Mouse (Mus musculus) cerebral cortex, adult 2 months (tissue): ENCODE results near the gene Tpcn2.

Experiments
- WGBS: fragments of 180-500 bp; shearing (Covaris S2); methylation state at CpG from one replicate; pipeline ENCODE4 v1.1.7; 2018; 5-methylcytosine and 5-hydroxymethylcytosine counted together

Gene Tpcn2

DNA sequence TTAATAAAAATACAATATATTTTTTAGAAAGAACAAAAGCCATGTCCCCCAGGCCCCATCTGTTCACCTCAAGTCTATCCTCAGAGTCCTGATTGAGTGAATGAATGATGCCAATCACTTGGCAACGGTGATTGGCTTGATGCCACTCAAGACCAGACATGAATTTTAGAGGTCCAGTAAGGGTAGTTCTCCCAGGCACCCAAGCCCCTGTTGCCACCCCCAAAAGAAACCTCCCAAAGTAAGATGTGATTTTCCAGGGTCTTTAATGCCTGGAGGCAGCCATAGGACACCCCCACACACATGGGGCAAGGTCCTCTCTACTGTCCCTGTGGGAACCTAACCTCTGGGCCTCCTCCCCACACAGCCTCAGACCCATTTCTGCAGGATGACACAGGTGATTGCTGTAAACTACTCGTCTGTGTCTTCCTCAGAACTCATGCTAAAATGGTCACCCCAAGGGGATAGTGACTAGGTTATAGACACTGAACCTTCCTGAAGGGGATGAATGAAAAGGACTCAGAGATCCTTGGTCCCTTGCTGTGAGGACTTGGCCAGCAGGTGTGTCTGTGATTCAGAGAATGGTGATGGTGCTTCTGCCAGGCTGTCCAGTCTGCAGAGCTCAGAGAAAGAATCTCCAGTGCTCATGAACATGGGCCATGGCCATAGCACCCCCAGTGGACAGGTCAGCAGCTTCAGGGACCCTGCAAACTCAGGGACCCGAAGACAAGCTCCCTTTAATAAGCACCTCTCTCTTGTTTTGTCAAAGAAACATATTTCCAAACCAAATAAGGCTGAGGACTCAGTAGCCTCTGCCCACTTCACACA is 15.1 kb upstream of the Tpcn2 start:
- WGBS = 59% methylated on average over 3 of the region's 3 CpGs

DNA sequence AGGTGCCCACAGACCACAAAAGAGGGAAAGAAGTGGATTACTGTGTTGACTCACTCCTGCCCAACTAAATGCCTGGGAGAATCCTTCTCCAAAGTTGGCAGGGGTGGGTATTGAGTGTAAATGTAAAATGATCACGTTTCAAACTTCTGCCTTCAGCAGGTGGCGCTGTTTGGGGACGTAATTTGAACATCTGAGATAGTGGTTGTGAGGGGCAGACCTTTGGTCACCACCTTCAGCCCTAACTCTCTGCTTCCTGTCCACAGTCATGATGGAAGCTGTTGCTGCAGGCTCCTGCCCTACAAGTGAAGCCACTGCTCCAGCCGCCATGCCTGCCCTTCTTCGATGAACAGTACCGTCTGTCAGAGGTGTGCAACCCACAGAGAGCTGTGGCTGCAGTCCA is 10.0 kb upstream of the Tpcn2 start:
- 47% methylated on average over 6 of the region's 6 CpGs for WGBS

DNA sequence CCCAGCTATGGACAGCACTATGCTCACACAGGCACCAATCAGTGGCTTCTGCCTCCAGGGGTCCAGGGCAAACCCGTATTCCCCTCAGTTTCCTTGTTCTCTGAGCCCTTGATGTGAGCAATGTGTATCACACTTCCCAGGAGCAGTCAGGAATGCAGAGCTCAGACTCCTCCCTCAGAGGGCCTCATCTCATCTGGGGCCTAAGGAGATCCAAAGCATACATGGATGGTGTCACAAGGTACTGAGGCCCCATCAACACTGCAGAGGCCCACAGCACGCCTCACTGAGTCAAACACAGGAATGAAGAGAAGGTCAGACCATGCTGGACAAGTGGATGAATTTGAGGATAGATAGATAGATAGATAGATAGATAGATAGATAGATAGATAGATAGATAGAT is 8.9 kb upstream of the Tpcn2 start:
- 86% methylated on average over 2 of the region's 2 CpGs for WGBS

DNA sequence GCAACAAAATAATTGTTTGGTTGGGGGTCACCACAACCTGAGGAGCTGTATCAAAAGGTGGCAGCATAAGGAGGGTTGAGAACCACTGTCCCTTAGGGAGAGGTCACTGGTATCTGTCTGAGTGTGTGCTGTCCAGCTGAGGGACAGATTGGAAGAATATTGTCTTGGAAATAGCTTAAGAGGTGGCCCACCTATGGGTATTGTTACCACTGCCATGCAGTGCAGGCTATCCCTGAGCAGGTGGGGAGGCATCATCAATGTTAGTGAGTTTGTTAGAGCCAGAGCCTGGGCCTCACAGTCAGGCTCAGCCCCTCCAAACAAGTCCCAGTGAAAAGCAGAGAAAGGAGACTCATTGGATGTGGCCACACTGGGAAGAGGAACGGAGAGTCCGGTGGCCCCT is 8.0 kb upstream of the Tpcn2 start:
- WGBS = 92% methylated on average over 2 of the region's 2 CpGs

DNA sequence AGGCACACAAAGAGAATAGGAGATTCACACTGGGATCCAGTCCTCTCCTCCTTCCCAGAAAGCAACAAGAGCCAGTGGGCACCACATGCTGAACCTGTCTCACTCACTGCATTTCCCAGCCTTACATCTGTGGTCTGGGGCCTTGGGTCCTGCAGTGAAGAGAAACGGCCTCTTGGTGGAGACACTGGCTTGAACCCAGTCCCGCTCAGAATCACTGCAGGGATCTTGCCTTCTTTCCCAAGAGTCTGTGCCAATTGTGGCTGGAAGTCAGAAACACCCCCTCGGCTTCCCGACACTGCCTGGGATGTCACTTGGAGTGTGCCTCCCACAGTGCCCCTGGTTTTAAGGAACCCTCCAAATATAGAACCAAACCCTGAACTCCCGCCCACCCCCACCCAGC is 5.5 kb upstream of the Tpcn2 start:
- WGBS = 22% methylated on average over 5 of the region's 5 CpGs

DNA sequence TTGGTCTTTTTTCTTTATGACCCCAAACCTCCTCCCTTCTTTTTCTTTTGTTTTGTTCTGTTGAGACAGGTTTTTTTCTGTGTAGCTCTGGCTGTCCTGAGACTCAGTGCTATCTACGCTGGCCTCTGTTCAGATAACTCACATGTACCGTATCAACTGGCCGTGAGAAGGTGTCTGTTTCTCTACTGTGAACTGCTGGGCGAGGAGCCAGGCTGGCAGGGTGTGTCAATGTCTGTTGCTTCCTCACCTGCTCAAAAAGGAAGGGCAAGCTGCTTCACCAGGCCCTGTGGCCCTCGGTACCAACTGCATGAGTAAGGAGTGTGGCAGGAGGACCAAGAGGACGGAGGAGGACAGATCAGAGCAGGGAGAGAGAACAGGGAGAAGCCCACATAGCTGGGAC is 3.6 kb upstream of the Tpcn2 start:
- 84% methylated on average over 6 of the region's 6 CpGs for WGBS

DNA sequence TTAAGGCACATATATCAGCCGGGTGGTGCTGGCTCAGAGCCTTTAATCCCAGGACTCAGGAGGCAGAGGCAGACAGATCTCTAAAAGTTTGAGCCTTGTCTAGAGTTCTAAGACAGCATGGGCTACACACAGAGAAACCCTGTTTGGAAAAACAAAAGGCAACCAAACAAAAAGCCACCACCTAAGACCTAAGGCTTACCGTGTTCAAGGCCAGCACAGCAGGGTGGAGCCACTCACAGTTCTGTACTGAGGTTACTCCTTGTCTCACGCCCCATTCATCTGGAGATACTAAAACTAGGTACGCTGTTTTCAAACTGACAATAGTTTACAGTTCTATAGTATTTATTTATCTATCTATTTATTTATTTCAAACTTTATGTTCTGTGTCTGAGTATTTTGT is 1.7 kb upstream of the Tpcn2 start:
- WGBS = 90% methylated on average over 4 of the region's 4 CpGs

DNA sequence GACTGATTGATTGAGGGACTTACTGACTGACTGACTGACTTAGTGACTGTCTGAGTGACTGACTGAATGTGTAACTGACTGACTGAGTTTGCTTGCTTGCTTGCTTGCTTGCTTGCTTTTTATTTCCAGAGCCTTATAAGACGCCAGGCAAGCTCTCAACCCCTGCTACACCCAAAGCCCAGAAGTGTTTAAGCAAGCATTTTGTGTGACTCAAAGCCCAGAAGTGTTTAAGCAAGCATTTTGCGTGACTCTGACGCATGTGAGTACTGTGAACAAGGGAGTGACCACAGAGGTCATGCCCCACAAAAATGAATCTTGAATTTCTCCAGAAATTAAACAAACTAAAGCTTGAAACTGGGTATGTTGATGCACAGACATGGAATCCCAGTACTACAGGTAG is 482 bp upstream of the Tpcn2 start:
- 52% methylated on average over 3 of the region's 3 CpGs for WGBS

DNA sequence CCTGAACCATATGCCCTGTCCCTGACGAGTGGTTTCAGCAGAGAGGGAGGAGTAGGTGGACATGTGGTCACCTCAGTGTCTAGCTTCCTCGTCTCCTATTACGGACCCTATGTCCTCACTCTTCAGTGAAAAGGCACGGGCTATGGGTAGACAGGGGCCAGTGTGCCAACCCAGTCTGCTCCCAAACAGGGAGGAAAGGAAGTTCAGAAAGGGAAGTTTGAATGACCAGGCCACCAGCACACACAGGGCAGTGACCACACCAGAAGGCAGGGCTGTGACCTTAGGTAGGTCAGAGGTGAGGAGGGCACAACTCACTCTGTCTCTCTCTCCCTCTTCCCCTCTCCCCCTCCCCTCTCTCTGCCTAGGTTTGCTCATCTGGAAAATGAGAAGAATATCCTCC is 770 bp downstream of the Tpcn2 start:
- WGBS = 70% methylated on average over 4 of the region's 4 CpGs

DNA sequence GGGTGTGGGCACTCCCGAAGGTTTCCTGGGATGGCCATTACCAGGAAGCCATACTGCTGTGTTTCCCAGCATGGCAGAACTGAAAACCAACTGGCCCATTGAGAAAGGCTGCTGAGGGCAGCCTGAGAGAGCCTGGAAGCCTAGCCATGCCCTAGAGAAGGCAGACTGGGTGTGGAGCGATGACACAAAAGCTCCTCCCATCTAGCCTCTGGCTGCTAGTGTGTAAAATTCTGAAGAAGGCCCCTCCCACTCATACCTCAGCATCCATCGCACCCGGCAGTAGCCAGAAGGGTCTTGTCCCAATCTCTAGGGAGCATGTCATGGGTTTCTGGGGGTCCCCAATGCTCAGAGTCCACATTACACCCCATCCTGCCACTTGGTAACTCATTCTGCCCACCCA is 2.4 kb downstream of the Tpcn2 start:
- WGBS = 91% methylated on average over 4 of the region's 4 CpGs

DNA sequence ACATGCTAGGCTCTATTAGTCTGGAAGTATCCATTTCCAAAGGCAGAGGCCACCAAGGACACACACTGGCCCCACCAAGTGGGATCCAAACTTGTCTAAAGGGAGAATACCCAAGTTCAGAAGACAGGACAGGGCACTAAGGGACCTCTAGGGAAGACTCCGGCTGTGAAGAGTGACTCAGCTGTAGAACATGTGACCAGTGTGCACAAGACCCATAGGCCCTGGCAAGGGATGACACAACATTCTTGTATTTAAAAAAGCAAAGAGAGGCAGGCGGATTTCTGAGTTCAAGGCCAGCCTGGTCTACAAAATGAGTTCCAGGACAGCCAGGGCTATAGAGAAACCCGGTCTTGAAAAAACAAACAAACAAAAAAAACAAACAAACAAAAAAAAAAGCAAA is 8.3 kb downstream of the Tpcn2 start:
- 92% methylated on average over 3 of the region's 3 CpGs for WGBS

DNA sequence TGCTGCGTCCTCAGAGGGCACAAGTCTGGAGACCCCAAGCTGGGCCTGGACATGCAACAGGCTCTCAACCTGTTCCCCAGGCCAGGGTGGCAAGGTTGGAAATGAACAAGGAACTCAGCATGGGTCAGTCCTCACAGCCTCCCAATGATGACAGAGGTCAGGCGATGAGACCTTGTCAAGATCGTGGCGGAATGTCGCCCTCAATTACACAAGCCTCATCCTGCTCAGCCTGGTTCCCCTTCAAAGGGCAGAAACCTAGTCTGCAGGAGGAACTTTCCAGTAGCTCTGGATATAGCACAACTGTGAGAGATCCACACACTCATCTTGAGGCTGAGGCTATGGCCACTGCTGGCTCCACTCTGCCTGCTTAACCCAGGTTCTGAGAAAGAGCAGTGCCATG is 12.9 kb downstream of the Tpcn2 start:
- 96% methylated on average over 5 of the region's 5 CpGs for WGBS

DNA sequence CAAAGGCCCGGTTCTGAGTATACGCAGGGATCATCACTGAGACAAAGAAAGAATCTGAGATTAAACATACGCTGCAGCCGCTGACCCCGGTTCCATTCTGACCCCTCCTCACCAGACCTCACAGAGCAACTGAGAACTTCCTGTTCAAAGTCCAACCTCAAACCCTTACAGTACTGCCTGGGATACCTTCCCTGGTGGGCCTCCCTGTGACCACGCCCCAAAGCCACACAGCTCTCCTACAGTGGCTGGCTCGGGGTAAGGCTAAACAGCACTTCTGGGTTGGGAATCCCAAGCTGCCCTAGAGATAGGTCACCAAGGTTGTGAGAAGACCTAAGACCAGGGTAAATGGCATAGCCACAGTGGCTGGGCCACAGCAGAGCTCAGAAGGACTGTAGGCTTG is 14.9 kb downstream of the Tpcn2 start:
- WGBS = 97% methylated on average over 7 of the region's 7 CpGs

DNA sequence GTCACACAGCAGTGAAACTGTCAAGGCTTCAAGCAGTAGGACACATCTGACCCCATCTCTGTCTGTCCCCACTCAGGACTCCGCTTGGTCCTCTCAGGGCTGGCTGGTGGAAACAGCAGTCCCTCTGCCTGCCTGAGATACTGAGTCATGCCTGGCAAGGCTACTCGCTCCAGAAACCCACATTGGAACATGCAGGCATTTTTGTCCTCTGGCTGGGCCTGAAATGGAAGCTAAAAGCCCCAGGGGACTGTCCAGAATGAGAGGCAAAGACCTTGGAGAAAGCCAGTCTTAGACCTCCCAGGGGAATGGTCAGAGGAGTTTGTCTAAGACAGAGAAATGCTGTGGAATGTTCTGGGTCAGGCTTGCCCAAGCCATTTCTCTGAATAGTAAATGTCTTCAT is 17.8 kb downstream of the Tpcn2 start:
- 58% methylated on average over 2 of the region's 2 CpGs for WGBS

DNA sequence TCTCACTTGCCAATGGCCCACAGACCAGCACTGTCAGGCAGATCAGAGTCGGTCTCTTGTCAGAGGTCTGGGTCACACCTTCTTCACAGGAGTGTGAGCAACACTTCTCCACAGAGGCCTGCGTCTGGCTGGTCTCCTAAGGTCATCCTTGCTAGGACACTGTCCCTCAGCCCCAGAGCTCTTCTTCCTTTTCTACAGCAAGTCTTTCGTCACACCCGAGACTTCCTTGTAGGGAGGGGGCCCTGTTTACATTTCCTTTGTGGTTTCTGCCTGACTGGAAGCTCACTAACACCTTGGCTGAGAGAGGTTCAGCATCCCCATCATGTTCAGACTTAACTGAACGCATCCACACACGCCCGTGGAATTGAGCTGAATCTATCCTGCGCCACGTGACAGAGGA is 19.6 kb downstream of the Tpcn2 start:
- WGBS = 88% methylated on average over 9 of the region's 9 CpGs

DNA sequence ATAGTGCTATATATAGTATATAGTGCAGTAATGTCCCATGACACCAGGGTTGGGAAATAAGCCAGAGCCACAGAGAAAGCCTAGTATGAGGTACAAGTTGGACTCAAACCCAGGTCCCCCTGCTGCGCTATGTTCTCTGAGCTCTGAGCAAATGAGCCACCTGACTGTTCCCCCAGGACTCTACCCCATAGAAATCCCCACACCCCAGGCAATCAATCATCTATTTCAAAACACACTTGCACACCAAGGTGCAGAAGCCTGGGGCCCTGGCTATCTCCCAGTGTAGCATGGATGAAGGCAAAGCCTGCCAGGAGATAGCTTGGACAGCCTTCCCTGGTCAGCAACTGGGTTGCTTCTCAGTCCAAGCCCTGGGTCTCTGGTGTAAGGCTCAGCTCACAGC is 27.7 kb downstream of the Tpcn2 start:
- 100% methylated on average over 1 of the region's 1 CpGs for WGBS

DNA sequence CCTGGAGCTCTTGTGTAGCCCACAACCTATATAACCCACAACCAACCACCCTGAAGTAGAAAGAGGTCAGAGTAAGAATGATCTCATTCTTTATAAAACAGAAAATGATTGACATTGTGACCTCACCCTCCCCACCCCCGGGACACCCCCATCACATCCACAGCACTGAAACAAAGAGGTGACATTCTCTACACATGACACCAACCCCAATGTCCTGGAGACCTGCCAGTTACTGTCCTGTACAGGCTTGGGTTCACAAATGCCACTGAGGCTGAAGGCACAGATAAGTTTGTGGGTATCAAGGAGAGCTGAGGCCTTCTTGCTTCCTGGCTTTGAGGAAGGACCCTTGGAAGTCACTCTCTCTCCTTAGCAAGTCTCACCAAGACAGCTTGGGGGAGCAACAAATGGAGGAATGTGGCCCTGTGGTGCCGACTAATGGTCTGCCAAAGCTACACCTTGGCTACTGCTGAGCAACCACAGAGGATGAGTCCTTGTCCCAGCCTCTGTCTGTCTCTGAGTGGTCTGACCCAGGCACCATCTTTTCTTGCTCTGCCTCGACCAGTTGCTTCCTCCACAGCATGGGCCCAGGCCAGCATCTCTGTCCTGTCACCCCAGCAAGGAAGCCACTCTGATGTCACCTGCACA is 29.7 kb downstream of the Tpcn2 start:
- WGBS = 78% methylated on average over 3 of the region's 3 CpGs

DNA sequence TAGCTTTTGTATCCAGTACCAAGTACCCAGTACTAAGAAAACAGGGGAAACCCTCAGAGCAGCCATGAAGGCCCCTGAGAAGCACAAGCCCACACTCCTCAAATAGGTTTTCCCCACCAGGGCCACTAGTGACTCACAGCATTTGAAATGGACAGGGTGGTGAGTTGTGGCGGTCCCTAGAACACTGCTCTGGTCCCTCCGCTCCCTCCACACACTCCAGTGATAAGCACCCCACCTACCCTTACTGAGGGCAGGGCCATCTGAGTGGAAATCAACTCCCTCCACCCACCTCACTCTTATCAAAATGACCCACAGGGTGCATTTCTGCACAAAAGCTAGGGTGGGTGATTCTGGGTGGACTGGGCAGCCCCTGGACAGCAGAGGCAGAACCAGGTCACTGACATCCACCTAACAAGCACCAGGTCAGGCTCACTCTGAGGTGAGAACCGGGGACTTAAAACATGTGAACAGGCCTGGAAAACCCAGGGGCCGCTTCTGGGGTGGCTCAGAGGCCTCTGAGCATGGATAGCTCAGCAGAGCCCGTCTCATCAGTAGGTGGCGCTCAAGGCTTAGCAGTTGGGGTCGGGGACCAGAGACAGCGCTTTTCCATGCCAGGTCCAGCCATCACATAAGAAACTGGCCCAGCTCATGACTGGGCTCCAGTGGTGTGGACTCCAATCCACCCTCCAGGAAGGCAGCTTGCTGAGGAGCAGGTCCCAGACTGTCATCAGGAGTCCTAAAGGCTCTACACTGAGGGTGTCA is 30.9 kb downstream of the Tpcn2 start:
- 36% methylated on average over 8 of the region's 8 CpGs for WGBS

DNA sequence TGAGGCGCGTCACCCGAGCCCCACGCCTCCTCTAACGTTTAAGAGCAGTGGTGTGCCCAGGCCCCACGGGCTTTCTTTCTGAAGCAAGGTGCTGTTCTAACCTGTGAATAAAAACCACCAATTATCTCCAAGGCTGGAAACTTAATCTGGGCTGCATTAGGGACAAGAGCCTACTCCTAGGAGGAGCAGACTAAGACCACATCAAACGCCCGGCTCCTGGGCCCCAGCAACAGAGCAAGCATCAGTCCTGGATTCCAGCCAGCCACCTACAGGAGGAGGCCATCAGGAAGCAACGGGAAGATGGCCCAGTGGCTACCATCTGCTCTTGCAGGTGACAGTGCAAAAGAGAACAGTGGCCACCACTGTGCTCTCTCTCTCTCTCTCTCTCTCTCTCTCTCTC is 33.6 kb downstream of the Tpcn2 start:
- 75% methylated on average over 9 of the region's 9 CpGs for WGBS

DNA sequence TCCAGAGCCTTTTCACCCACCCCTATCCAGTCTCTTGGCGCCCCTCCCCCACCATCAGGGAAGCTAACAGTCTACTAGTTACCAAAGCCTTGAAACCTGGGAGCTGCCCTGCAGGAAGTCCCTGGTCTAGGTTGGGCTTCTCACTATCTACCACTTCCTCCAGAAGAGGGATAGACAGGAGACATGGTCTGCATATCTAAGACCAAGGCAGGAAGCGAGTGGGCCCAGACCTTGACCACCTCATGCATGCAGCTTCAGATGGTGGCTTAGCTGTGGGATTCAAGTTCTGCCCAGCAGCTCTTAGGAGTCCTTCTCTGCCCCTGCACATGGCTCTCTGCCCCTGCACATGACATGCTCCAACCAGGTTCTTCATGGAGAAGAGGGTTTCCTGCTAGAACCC is 34.9 kb downstream of the Tpcn2 start:
- WGBS = 94% methylated on average over 2 of the region's 2 CpGs

DNA sequence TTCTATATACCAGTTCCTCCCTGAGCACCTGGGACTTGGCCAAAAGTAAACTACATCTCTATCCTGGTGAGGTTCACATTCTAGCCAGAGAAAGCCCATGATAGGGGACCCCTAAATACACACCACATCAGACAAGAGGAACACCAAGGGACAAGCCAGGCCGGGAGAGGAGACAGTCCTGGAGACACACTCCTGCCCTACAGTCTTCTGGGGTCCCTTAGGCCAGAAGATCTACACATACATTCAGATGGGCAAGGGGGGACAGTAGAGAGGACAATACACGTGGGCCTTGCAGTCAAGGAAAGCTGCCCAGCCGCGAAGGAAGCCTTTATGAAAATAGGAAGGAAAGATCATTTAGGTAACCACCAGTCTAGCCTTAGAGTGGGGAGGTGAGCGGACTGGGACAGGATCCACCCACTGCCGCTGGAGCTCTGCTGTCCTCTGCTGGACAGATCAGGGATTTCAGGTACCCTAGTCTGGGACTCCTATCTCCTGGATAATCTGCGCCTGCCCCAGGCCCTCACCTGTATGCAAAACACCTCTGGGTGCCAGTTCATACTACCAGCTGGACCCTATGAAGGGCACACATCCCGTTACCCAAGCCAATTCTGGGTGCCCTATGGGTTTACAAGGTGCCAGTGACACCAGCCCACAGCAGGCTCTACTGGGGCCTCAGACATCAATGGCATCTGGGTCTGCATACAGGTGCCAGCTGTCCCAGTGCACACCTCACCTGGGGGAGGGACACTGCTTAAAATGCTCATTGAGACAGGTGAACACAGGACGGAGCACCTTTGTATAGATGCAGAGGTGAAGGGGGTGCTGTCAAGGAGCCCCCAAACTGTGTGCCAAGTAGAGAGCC is 40.7 kb downstream of the Tpcn2 start:
- WGBS = 20% methylated on average over 9 of the region's 9 CpGs

DNA sequence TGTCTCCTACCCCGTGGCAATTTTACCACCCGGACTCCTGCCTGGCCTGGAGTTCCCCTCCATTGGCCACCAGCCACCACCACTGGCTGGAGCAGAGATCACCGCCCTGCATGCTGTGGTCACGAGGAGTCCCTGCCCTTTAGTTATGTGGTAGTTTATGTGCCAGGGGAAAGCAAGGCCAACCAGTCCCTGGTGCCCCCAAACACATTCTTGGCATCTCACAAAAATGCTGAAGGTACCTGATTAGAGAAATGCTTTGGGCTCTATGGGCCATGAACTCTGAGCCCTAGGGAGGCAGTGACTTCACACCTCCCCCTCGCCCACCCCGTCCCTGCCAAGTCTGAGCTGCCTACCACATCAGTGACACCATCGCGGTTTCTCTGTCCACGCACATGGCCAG is 41.8 kb downstream of the Tpcn2 start:
- WGBS = 86% methylated on average over 9 of the region's 9 CpGs
